Mouse (Mus musculus): ENCODE results near the gene 1700029I15Rik.

- TF ChIP-seq CTCF (IDR thresholded peaks at IDR 0.05; ENCODE audit: low read depth, low read length), result no peak
- TF ChIP-seq POLR2A (IDR thresholded peaks at IDR 0.05; ENCODE audit: borderline replicate concordance, low read depth, low read length), result no peak
Measured at GRCm38 (mm10) chr2:92389645-92390044, 7.3 kb downstream of the 1700029I15Rik start.
